Mouse (Mus musculus) cerebellum, adult 18-20 months (tissue): ENCODE measurements around the gene Mov10.
A peak's percentile ranks its signal among the peaks of the same experiment; 100 is the strongest.
"Not testable (repeated sequence)": the region's sequence is repeated elsewhere in the genome, so short reads cannot be mapped to it uniquely, and the experiment has no call there.

ENCODE experiments used
- DNase-seq, 2 experiments: peaks; one replicate each; pipeline ENCODE4 v3.0.0; 2021

Gene Mov10

DNA sequence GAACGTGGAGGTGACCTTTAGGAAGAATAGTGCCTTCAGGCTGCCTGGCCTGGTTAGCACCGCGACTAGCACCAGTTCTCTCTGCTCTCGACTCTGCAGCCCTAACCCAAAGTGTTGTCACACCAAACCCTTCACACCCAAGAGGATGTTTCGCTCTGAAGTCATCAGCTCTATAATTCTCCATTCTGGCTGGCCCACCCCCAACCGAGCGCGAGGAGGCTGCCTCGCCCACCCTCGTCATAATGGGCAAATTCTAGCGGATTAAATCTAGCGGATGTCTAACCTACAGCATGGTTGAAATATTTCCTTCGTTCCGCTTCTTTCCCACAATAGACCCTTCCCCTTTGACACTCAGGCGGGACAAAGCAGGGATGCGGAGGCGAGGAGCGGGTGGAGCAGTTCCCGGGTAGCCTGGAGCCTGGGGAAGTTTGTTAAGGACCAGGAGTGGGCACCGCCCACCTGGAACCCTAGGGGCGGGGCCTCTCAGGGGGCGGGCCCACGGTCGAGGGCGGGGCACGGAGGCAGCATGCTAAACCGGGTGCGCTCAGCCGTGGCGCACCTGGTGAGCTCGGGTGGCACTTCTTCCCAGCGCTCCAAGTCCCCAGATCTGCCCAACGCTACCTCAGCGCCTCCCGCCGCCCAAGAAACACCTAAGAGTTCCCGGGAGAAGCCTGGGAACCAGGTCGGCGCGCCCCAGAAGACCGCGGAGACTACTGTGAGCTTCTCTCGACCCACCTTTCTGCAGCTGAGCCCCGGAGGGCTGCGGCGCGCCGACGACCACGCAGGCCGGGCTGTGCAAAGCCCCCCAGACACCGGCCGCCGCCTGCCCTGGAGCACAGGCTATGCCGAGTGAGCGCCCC is 37.6 kb downstream of the Mov10 start, which contains the start of gene Ppm1j:
Ppm1j (plus strand) TSS at position 496 of the 860 bp plus-strand sequence.
- DNase-seq, result peak in 1 of 2 experiments; percentile 19

GRCm38 (mm10) chr3:104779949-104780348 is 38.4 kb downstream of the Mov10 start:
- DNase-seq, result peak; percentile 34 to 43

GRCm38 (mm10) chr3:104777342-104777741 is 41.0 kb downstream of the Mov10 start:
- DNase-seq, result no peak

GRCm38 (mm10) chr3:104773301-104773700 is 45.1 kb downstream of the Mov10 start:
- no peak for DNase-seq

DNA sequence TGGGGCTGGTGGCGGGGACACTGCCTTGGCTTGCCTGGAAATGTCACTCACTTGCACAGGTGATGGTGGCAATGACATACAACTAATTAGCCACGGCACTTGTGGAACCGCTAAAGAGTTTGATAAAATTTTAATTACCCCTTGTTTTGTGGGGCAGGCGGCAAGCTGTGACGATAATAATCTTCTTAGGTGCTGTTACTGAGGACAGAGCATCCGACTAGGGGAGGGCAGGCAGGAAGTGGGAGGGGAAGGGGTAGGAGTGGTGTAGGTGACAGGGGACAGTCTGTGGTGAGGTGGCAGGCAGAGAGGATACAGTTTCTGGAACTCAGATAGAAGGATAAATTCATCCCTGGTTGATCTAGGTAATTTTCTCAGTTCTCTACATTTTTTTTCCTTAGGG is 46.9 kb downstream of the Mov10 start:
- no peak for DNase-seq

DNA sequence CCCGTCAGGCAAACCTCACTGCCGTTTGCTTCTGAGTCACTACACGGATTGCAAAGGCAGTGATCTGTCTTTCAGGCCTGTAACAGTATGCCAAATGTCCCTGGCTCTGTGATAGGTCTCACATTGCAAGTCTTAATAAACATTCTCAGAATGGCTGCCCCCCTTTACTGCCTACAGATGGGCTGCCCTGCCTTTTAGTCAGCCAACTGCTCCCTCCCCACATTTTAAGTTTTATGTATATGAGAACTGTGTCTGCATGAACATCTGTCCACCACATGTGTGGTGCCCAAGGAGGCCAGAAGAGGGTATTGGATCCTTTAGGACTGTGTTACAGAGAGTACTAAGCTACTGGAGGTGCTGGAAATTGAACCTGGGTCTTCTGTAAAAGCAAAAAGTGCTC is 47.4 kb downstream of the Mov10 start:
- no peak for DNase-seq

GRCm38 (mm10) chr3:104770035-104770434 is 48.3 kb downstream of the Mov10 start:
- DNase-seq, result peak in 1 of 2 experiments; percentile 29

GRCm38 (mm10) chr3:104769135-104769534 is 49.2 kb downstream of the Mov10 start:
- no peak for DNase-seq

GRCm38 (mm10) chr3:104767716-104768115 is 50.6 kb downstream of the Mov10 start:
- DNase-seq, result no peak

DNA sequence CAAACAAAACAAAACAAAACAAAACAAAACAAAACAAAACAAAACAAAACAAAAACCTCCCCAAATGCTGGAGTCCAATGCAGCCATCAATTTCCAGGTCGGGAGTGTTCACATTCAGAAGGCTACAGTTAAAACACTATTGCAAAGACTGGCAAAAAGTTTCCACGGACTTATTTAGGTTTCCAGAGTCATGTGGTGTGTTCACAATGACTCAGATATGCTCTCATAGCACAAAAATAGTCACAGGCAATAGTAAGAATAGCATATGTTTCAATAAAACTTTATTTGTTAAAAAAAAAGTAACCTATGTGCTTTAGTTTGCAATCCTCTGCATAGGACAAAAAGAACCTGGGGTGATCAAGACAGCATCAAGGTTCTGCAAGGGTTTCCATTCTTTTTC is 51.2 kb downstream of the Mov10 start:
- DNase-seq, result no peak

GRCm38 (mm10) chr3:104765021-104765420 is 53.3 kb downstream of the Mov10 start:
- no peak for DNase-seq

- not testable (repeated sequence) for DNase-seq
Measured at GRCm38 (mm10) chr3:104762103-104762863, 56.1 kb downstream of the Mov10 start.

GRCm38 (mm10) chr3:104758869-104759268 is 59.5 kb downstream of the Mov10 start:
- DNase-seq, result no peak

DNA sequence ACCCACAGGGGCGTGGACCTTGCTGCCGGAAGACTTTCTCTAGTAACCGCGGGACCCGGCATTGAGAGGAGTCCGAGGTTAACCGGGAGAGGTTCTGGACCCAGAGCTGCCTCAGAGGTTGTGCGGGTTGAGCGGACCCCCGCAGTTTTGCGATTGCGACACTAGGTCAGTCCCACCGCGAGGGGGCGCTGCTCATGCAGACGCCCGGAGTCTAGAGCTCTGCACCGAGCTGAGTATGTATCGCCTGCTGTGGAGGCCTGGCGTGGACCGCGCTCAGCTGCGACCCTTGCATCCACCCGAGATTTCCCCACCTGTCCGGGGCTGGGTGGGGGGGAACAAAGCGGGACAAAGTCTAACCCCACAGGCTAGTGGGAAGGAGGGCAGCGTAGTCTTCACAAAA is 60.0 kb downstream of the Mov10 start:
- peak; percentile 44 to 69 for DNase-seq

GRCm38 (mm10) chr3:104752845-104753244 is 65.5 kb downstream of the Mov10 start:
- DNase-seq, result not testable (repeated sequence)
